Mouse (Mus musculus) liver, embryonic 16.5 days (tissue): ENCODE measurements around the gene Tubg1. TPM values are rescaled to one million over a fixed set of nuclear protein-coding genes. Genes with fewer than 3 reads are reported as not detected.

ENCODE experiments used
- ATAC-seq: fragments of 200-750 bp; cut with Nextera tagmentation; 2 replicates; pipeline ENCODE4 v1.8.0; 2017; ENCODE audit warnings: low read depth, mild to moderate bottlenecking, moderate number of reproducible peaks, moderate library complexity
- H3K27ac ChIP-seq: fragments of 300-500 bp; sonication (generic); 2 replicates; pipeline ENCODE4 v1.5.1; 2014; ENCODE audit warnings: mild to moderate bottlenecking, low read length
- H3K27me3 ChIP-seq: fragments of 300-500 bp; sonication (generic); 2 replicates; pipeline ENCODE4 v1.6.1; 2014; ENCODE audit warnings: low read depth, low read length, mixed read lengths; ENCODE audit not compliant: control insufficient read depth, insufficient read depth
- H3K36me3 ChIP-seq: fragments of 300-500 bp; sonication (generic); 2 replicates; pipeline ENCODE4 v1.6.1; 2014; ENCODE audit warnings: mild to moderate bottlenecking; ENCODE audit not compliant: control insufficient read depth, insufficient read depth
- H3K4me1 ChIP-seq: fragments of 300-500 bp; sonication (generic); 2 replicates; pipeline ENCODE4 v1.6.1; 2014; ENCODE audit warnings: low read depth, low read length, mixed read lengths; ENCODE audit not compliant: control insufficient read depth
- H3K4me2 ChIP-seq: fragments of 300-500 bp; sonication (generic); 2 replicates; pipeline ENCODE4 v1.6.1; 2014; ENCODE audit warnings: low read depth, low read length, mixed read lengths
- H3K4me3 ChIP-seq: fragments of 300-500 bp; sonication (generic); 2 replicates; pipeline ENCODE4 v1.5.1; 2014; ENCODE audit warnings: low read depth, mild to moderate bottlenecking, low read length
- H3K9ac ChIP-seq: fragments of 300-500 bp; sonication (generic); 2 replicates; pipeline ENCODE4 v1.6.1; 2014; ENCODE audit warnings: low read depth, low read length
- H3K9me3 ChIP-seq: fragments of 300-500 bp; sonication (generic); replicated peaks from 2 replicates; pipeline ENCODE4 v1.6.1; 2016; ENCODE audit warnings: low read length; ENCODE audit not compliant: control insufficient read depth
- WGBS: fragments of 180-500 bp; shearing (Covaris S2); extraction: QIAGEN DNeasy Blood & Tissue Kit; methylation state at CpG from one replicate; pipeline ENCODE4 v1.1.7; 2014; ENCODE audit not compliant: insufficient replicate concordance; 5-methylcytosine and 5-hydroxymethylcytosine counted together
- polyA plus RNA-seq: library from polyadenylated mRNA; unstranded; fragments of >200 nt; fragmentation: Nextera tagmentation; extraction: Ambion mirVana; gene quantifications from 2 replicates; pipeline ENCODE4 v1.2.1, GENCODE M21; 2015

Tubg1 gene
- polyA plus RNA-seq, 1 experiment from 2014 or later: 34.3 TPM

DNA sequence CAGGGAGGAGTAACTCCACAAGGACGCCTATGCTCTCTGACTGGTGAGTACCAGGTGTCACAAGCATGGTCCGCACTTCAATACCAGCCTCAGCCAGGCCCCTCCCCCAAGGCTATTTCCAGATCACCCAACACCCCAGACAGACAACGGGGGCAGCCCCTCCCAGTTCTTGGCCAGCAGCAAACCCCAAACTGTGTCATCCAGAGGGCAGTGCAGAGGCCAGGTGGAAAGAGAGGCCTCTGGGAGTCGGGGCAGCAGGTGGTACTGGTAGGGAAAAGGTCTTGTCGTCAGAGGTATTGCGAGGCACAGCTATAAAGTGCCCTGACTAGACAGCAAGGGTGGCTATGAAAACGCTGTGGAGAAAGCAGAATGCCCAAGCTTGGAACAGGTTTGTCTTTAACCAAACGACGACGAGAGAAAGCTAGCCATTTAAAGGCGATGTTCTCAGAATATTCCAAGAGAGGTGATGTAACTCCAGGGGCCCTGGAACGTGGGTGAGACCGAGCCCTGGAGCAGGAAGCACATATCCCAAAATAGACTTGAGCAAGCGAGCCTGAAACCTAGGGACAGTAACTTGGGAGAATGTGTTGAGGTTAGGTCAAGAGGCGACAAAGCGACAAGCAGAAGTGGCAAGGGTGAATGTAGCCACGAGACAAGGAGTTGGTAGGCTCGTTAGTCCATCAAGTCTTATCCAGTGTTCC lies 10.5 kb downstream of the Tubg1 start:
- Histone ChIP-seq H3K4me3 (no peak overlapping the region), H3K9me3 (no peaks in the 10 kb centered on the region), H3K27me3 (no peaks in the 10 kb centered on the region), H3K4me1 (peaks cover 8% of the 10 kb centered on the region), H3K27ac (no peak overlapping the region), H3K9ac (no peak overlapping the region), H3K36me3 (peaks cover 10% of the 10 kb centered on the region), H3K4me2 (no peak overlapping the region)
- no peak for ATAC-seq
- WGBS: 36% methylated on average over 18 of the region's 18 CpGs

GRCm38 (mm10) chr11:101131187-101131586 lies 11.4 kb downstream of the Tubg1 start:
- H3K9me3 ChIP-seq: no peaks in the 10 kb centered on the region
- ATAC-seq: 0 out of 2 replicates have a peak, but pooled peaks have one; percentile 43
- H3K36me3 ChIP-seq: peaks cover 7% of the 10 kb centered on the region
- 49% methylated on average over 2 of the region's 2 CpGs for WGBS
- H3K4me1 ChIP-seq: peaks cover 8% of the 10 kb centered on the region
- H3K4me3 ChIP-seq: no peak overlapping the region
- H3K27me3 ChIP-seq: no peaks in the 10 kb centered on the region
- no peak overlapping the region for H3K27ac ChIP-seq
- H3K4me2 ChIP-seq: no peak overlapping the region
- no peak overlapping the region for H3K9ac ChIP-seq

GRCm38 (mm10) chr11:101131701-101132100 lies 12.0 kb downstream of the Tubg1 start:
- no peaks in the 10 kb centered on the region for H3K27me3 ChIP-seq
- peaks cover 8% of the 10 kb centered on the region for H3K4me1 ChIP-seq
- ATAC-seq: no peak
- 81% methylated on average over 6 of the region's 6 CpGs for WGBS
- H3K4me3 ChIP-seq: no peak overlapping the region
- H3K27ac ChIP-seq: no peak overlapping the region
- H3K9me3 ChIP-seq: no peaks in the 10 kb centered on the region
- H3K9ac ChIP-seq: no peak overlapping the region
- H3K4me2 ChIP-seq: no peak overlapping the region
- peaks cover 2% of the 10 kb centered on the region for H3K36me3 ChIP-seq

DNA sequence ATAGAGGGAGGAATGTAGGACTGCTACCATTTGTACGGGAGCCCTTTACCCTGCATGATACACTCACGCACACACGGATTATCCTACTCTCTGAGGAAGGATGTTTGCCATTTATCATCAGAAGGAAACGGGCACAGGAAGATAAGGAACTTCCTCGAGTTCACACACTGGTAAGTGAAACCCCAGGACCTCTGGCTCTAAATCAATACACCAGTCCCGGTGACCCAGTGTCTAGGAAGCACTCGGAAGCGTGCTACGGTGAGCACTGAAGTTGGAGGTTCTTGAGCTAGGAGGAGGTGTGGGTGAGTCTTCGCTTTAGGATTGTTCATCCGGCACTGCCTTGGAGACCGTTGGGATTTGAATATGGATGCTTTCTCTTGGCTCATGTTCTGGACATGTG lies 13.3 kb downstream of the Tubg1 start:
- WGBS: 20% methylated on average over 12 of the region's 12 CpGs
- no peak for ATAC-seq

DNA sequence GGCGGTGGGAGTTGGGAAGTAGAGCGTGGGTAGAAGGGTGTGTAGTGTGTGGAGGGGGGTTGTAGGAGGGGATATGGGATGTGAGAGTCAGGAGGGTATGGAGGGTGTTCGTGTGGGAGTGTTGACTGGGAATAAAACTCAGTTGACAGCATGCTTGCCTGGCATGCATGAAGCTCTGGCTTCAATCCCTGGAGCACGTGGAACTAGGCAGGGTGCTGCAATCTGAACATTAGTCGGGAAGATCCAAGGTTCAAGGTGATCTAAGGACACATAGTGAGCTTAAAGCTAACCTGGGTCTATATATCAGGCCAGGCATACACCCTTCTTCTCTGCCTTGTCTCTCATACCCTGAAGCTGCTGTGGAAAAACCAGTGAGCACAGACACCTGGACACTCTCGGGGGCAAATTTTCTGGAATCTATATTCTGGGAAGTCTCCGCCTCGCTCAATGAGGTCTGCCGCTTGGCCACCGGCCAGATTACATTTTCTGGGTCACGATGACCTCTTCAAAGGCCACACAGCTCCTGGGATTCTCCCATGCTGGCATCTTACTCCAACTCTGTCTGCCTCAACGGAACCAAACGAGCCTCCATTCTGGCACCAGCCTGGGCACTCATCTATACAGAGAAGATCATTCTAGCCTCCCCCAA lies 14.6 kb downstream of the Tubg1 start:
- peaks cover 8% of the 10 kb centered on the region for H3K4me1 ChIP-seq
- no peak overlapping the region for H3K4me3 ChIP-seq
- H3K4me2 ChIP-seq: no peak overlapping the region
- peaks cover 5% of the 10 kb centered on the region for H3K27me3 ChIP-seq
- H3K9me3 ChIP-seq: no peaks in the 10 kb centered on the region
- 63% methylated on average over 13 of the region's 13 CpGs for WGBS
- no peak overlapping the region for H3K27ac ChIP-seq
- H3K36me3 ChIP-seq: no peaks in the 10 kb centered on the region
- peak; percentile 53; the same call in 1 of the 2 replicates for ATAC-seq
- H3K9ac ChIP-seq: no peak overlapping the region

More for the DNA sequence above, 13.3 kb downstream of the Tubg1 start:
- no peaks in the 10 kb centered on the region for H3K9me3 ChIP-seq
- H3K27me3 ChIP-seq: no peaks in the 10 kb centered on the region
- peaks cover 8% of the 10 kb centered on the region for H3K4me1 ChIP-seq
- no peak overlapping the region for H3K27ac ChIP-seq
- H3K4me2 ChIP-seq: no peak overlapping the region
- no peak overlapping the region for H3K9ac ChIP-seq
- H3K4me3 ChIP-seq: no peak overlapping the region
- H3K36me3 ChIP-seq: no peaks in the 10 kb centered on the region

DNA sequence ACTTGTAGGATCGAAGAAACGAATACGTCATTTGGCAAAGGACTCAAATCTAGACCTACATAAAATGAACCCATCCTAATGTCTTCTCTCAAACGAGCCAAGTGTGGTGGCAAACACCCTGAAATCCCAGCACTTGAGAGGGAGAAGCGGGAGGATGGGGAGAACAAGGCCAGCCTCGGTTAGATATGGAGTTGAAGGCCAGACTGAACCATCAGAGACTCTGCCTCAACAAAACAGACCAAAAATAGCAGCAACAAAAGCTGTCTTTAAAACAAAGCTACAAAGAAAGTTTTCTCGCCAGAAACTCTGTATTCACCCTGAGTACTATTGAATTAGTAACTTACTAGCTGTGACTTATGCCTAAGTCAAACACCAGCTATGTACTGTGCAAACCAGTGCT lies 17.3 kb downstream of the Tubg1 start:
- Histone ChIP-seq H3K4me2 (no peak overlapping the region), H3K36me3 (no peaks in the 10 kb centered on the region), H3K27me3 (peaks cover 26% of the 10 kb centered on the region), H3K27ac (no peak overlapping the region), H3K9ac (no peak overlapping the region), H3K9me3 (no peaks in the 10 kb centered on the region), H3K4me3 (no peak overlapping the region), H3K4me1 (no peaks in the 10 kb centered on the region)
- no peak for ATAC-seq
- WGBS: 59% methylated on average over 7 of the region's 7 CpGs

DNA sequence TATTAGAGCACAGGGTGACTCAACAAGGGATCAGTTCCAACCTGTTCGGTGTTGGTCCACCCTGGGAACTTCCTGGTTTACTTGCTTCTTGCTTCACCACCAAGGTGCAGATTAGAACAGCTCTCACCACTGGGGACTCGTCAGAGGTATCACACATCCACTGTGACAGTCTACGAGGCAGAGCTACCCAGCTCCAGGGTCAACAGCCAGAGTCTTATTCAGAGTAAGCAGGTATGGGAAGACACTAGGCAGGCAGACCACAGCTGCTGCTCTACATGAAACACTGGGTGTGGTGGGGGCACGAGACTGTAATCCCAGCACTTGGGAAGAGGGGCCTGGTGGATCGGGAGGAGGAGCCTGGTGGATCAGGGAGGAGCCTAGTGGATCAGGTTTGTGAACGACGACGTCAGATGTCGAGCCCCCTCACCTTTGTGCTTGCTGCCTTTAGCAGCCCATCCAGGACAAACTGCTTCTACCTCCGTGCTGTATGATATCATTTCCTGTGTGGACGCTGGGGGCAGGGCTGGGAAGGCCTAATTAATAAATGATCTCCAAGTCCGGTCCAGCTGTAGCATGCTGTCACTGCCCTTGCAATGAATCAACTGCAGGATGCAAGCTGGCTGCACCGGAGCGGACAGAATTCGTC lies 18.9 kb downstream of the Tubg1 start:
- Histone ChIP-seq H3K27me3 (peaks cover 26% of the 10 kb centered on the region), H3K36me3 (no peaks in the 10 kb centered on the region), H3K4me2 (no peak overlapping the region), H3K4me1 (0 out of 2 replicates have a peak, but pooled peaks cover under 1% of the 10 kb centered on the region), H3K9ac (no peak overlapping the region), H3K9me3 (no peaks in the 10 kb centered on the region), H3K27ac (no peak overlapping the region), H3K4me3 (no peak overlapping the region)
- ATAC-seq: no peak
- 15% methylated on average over 15 of the region's 15 CpGs for WGBS

DNA sequence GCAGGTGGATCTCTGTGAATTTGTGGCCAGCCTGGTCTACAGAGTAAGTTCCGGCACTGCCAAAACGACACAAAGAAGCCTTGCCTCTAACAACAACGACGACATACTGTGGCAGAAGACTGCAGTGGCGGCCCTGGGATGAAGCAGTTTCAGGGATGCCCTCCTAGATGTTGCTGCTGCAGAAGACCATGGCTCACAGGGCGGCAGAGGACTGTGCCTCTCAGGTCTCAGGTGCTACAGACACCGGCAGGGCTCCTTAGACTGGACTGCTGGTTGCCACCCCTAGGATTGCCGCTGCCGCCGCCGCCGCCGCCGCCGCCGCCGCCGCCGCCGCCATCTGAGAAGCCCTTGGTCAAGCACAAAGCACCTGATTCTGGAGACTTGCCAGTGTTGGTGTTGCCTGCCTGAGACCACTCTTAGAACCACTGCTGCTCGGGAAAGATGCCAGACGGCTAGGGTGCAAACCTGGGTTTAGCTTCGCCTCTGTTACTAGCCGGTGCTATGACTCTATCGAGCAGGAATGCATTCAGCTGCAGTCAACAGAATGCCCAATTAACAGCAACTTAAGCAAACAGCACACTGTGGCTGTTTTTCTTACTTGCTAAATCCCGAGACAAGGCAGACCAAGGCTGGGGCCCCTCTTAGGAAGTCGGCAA lies 20.6 kb downstream of the Tubg1 start:
- Histone ChIP-seq H3K27ac (no peak overlapping the region), H3K27me3 (peaks cover 28% of the 10 kb centered on the region), H3K4me2 (peak overlapping the region; percentile 39), H3K4me1 (peaks cover 3% of the 10 kb centered on the region; the same call in 1 of the 2 replicates), H3K9ac (no peak overlapping the region), H3K36me3 (no peaks in the 10 kb centered on the region), H3K9me3 (no peaks in the 10 kb centered on the region), H3K4me3 (peak overlapping the region; percentile 27; the same call in 1 of the 2 replicates)
- ATAC-seq: no peak
- 37% methylated on average over 27 of the region's 27 CpGs for WGBS
